Mouse (Mus musculus) embryonic facial prominence, embryonic 15.5 days (tissue): ENCODE results near the gene Kcnrg. TPM values are rescaled to one million over a fixed set of nuclear protein-coding genes. Genes with fewer than 3 reads are reported as not detected.
A peak's percentile ranks its signal among the peaks of the same experiment; 100 is the strongest.
"Not testable (repeated sequence)": the region's sequence is repeated elsewhere in the genome, so short reads cannot be mapped to it uniquely, and the experiment has no call there.

Experiments
- ATAC-seq: fragments of 200-750 bp; cut with Nextera tagmentation; 2 replicates; pipeline ENCODE4 v1.8.0; 2017; ENCODE audit warnings: low read depth, moderate TSS enrichment; ENCODE audit not compliant: insufficient number of reproducible peaks, low FRiP score, low TSS enrichment
- H3K27ac ChIP-seq: fragments of 300-500 bp; sonication (generic); replicated peaks from 2 replicates; pipeline ENCODE4 v1.5.1; 2015; ENCODE audit warnings: mild to moderate bottlenecking, inconsistent platforms
- H3K27me3 ChIP-seq: fragments of 300-500 bp; sonication (generic); 2 replicates; pipeline ENCODE4 v1.6.1; 2015; ENCODE audit warnings: inconsistent platforms
- H3K36me3 ChIP-seq: fragments of 300-500 bp; sonication (generic); 2 replicates; pipeline ENCODE4 v1.6.1; 2015; ENCODE audit warnings: mild to moderate bottlenecking, inconsistent platforms
- H3K4me1 ChIP-seq: fragments of 300-500 bp; sonication (generic); 2 replicates; pipeline ENCODE4 v1.6.1; 2015; ENCODE audit warnings: inconsistent platforms
- H3K4me2 ChIP-seq: fragments of 300-500 bp; sonication (generic); replicated peaks from 2 replicates; pipeline ENCODE4 v1.6.1; 2015; ENCODE audit warnings: mild to moderate bottlenecking, inconsistent platforms
- H3K4me3 ChIP-seq: fragments of 300-500 bp; sonication (generic); replicated peaks from 2 replicates; pipeline ENCODE4 v1.5.1; 2015; ENCODE audit warnings: mild to moderate bottlenecking, inconsistent platforms
- H3K9ac ChIP-seq: fragments of 300-500 bp; sonication (generic); 2 replicates; pipeline ENCODE4 v1.6.1; 2015; ENCODE audit warnings: inconsistent platforms
- H3K9me3 ChIP-seq: fragments of 300-500 bp; sonication (generic); replicated peaks from 2 replicates; pipeline ENCODE4 v1.6.1; 2016; ENCODE audit warnings: inconsistent platforms
- WGBS: fragments of 180-500 bp; shearing (Covaris S2); methylation state at CpG from one replicate; pipeline ENCODE4 v1.1.7; 2015; 5-methylcytosine and 5-hydroxymethylcytosine counted together
- polyA plus RNA-seq: library from polyadenylated mRNA; unstranded; fragments of >200 nt; fragmentation: Nextera tagmentation; extraction: Ambion mirVana; gene quantifications from 2 replicates; pipeline ENCODE4 v1.2.1, GENCODE M21; 2015

Gene Kcnrg
- polyA plus RNA-seq, 1 experiment from 2014 or later = 3.3 TPM

GRCm38 (mm10) chr14:61597968-61598367, 9.3 kb upstream of the Kcnrg start, which contains the start of gene Trim13:
Gene Trim13 (plus strand): TSS chr14:61598247.
- no peaks in the 10 kb centered on the region for H3K9me3 ChIP-seq
- H3K4me2 ChIP-seq = peak within 1 kb of the TSS; percentile 51
- H3K27ac ChIP-seq = no peak within 1 kb of the TSS
- no peaks in the 10 kb centered on the region for H3K36me3 ChIP-seq
- no peak for ATAC-seq
- H3K27me3 ChIP-seq = no peaks in the 10 kb centered on the region
- WGBS = 51% methylated on average over 5 of the region's 5 CpGs
- H3K4me1 ChIP-seq = peaks cover 8% of the 10 kb centered on the region
- H3K9ac ChIP-seq = no peak within 1 kb of the TSS
- peak within 1 kb of the TSS; percentile 78 for H3K4me3 ChIP-seq

DNA sequence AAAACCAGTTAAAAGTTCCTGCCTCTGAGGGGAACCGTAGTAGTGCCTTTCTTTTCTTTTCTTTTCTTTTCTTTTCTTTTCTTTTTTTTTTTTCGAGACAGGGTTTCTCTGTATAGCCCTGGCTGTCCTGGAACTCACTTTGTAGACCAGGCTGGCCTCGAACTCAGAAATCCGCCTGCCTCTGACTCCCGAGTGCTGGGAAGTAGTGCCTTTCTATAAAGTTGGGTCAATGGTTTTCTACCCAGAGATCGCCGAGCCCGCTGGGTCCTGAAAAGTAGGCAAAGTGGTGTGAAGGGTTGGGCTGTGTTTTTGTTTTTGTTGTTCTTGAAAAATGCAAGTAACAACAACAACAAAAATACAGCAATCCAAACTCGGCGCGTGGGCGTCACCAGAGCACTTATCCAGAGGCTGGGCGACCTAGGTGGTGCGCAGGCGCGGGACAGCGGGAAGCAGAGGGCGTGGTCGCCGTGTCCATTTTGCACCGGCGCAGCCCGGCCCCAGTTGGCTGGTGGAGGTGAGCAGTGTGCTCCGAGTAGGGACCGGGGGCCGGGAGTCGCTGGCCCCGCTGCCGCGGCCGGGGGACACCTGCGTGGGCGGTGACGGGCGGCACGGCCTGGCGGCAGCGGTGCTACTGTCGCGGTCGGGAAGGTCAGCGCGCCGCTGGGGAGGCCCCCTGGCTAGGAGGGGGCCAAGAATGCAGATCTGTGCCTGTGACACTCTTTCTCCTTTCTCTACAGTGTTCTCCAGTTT, 8.0 kb upstream of the Kcnrg start:
- H3K9me3 ChIP-seq = no peaks in the 10 kb centered on the region
- peak overlapping the region; percentile 84 for H3K9ac ChIP-seq
- ATAC-seq = peak; percentile 90
- H3K27me3 ChIP-seq = no peaks in the 10 kb centered on the region
- peak overlapping the region; percentile 51 for H3K4me2 ChIP-seq
- H3K27ac ChIP-seq = peak overlapping the region; percentile 85
- H3K4me3 ChIP-seq = peak overlapping the region; percentile 78
- WGBS = 5% methylated on average over 42 of the region's 44 CpGs
- H3K36me3 ChIP-seq = 0 out of 2 replicates have a peak, but pooled peaks cover 8% of the 10 kb centered on the region
- H3K4me1 ChIP-seq = peaks cover 8% of the 10 kb centered on the region

DNA sequence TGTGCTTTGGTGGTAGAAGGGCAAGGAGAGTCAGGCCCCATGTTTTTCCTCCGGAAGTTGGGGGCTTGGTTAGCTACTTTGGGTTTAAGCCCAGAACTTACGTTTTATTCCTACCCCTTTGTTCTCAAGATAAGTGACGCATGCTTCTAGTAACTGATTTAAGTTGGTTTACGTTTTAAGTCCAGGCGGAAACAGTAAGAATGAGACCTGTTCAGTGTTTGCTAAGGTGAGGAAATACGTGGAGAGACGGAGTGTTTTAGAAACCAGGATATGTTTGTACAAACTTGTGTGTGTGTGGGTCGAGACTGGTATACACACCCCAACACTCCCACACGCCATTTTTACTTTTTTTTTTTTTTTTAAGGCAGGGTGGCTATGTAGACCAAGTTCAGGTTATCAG, 5.9 kb upstream of the Kcnrg start:
- ATAC-seq = no peak
- H3K9ac ChIP-seq = no peak overlapping the region
- 76% methylated on average over 9 of the region's 9 CpGs for WGBS
- peaks cover 23% of the 10 kb centered on the region; the same call in 1 of the 2 replicates for H3K36me3 ChIP-seq
- H3K27me3 ChIP-seq = no peaks in the 10 kb centered on the region
- H3K4me2 ChIP-seq = no peak overlapping the region
- H3K4me3 ChIP-seq = no peak overlapping the region
- H3K9me3 ChIP-seq = no peaks in the 10 kb centered on the region
- H3K4me1 ChIP-seq = peaks cover 8% of the 10 kb centered on the region
- no peak overlapping the region for H3K27ac ChIP-seq

- no peaks in the 10 kb centered on the region for H3K27me3 ChIP-seq
- no peak overlapping the region for H3K27ac ChIP-seq
- H3K36me3 ChIP-seq = peaks cover 30% of the 10 kb centered on the region; the same call in 1 of the 2 replicates
- 74% methylated on average over 8 of the region's 8 CpGs for WGBS
- ATAC-seq = no peak
- H3K4me3 ChIP-seq = no peak overlapping the region
- peaks cover 8% of the 10 kb centered on the region for H3K4me1 ChIP-seq
- no peak overlapping the region for H3K4me2 ChIP-seq
- no peaks in the 10 kb centered on the region for H3K9me3 ChIP-seq
- no peak overlapping the region for H3K9ac ChIP-seq
Measured at GRCm38 (mm10) chr14:61603069-61603755, 4.0 kb upstream of the Kcnrg start.

- no peak for ATAC-seq
- H3K9me3 ChIP-seq = no peaks in the 10 kb centered on the region
- 81% methylated on average over 3 of the region's 3 CpGs for WGBS
Measured at GRCm38 (mm10) chr14:61604081-61604480, 3.2 kb upstream of the Kcnrg start.

DNA sequence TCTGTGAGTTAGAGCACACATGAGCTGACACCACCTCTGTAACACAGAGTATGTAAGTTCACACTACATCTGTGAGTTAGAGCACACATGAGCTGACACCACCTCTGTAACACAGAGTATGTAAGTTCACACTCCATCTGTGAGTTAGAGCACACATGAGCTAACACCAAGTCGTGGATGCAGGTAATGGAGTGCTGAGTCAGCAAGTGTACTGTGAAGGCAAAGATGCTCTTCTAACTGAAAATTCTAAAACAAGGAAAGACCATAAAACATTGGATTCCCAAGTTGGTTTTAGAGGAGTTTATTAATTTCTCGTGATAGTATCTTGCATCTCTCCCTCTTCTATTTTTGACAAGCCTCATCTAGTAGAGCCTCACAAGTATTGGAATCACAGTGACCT, 1.2 kb upstream of the Kcnrg start:
- peaks cover 30% of the 10 kb centered on the region; the same call in 1 of the 2 replicates for H3K36me3 ChIP-seq
- not testable (repeated sequence) for H3K27me3 ChIP-seq, H3K9me3 ChIP-seq, H3K27ac ChIP-seq, H3K4me3 ChIP-seq, H3K9ac ChIP-seq, H3K4me1 ChIP-seq, H3K4me2 ChIP-seq, ATAC-seq
- 93% methylated on average over 2 of the region's 2 CpGs for WGBS

More at GRCm38 (mm10) chr14:61604081-61604480, 3.2 kb upstream of the Kcnrg start:
- Histone ChIP-seq H3K4me3 (no peak overlapping the region), H3K27ac (no peak overlapping the region), H3K36me3 (peaks cover 30% of the 10 kb centered on the region; the same call in 1 of the 2 replicates), H3K4me2 (no peak overlapping the region), H3K27me3 (no peaks in the 10 kb centered on the region), H3K4me1 (peaks cover 8% of the 10 kb centered on the region), H3K9ac (no peak overlapping the region)

GRCm38 (mm10) chr14:61611766-61612165, 4.5 kb downstream of the Kcnrg start:
- no peaks in the 10 kb centered on the region for H3K27me3 ChIP-seq

GRCm38 (mm10) chr14:61613319-61613718, 6.1 kb downstream of the Kcnrg start:
- Histone ChIP-seq H3K9me3 (no peaks in the 10 kb centered on the region), H3K27ac (no peak overlapping the region), H3K36me3 (no peaks in the 10 kb centered on the region), H3K9ac (no peak overlapping the region), H3K27me3 (no peaks in the 10 kb centered on the region), H3K4me2 (no peak overlapping the region), H3K4me1 (no peaks in the 10 kb centered on the region), H3K4me3 (no peak overlapping the region)
- no peak for ATAC-seq
- WGBS = 93% methylated on average over 2 of the region's 2 CpGs

More at GRCm38 (mm10) chr14:61611766-61612165, 4.5 kb downstream of the Kcnrg start:
- no peaks in the 10 kb centered on the region for H3K4me1 ChIP-seq
- H3K4me2 ChIP-seq = no peak overlapping the region
- WGBS = 93% methylated on average over 5 of the region's 5 CpGs
- ATAC-seq = no peak
- H3K4me3 ChIP-seq = no peak overlapping the region
- H3K27ac ChIP-seq = no peak overlapping the region
- H3K9ac ChIP-seq = no peak overlapping the region
- H3K9me3 ChIP-seq = no peaks in the 10 kb centered on the region
- peaks cover 2% of the 10 kb centered on the region; the same call in 1 of the 2 replicates for H3K36me3 ChIP-seq

DNA sequence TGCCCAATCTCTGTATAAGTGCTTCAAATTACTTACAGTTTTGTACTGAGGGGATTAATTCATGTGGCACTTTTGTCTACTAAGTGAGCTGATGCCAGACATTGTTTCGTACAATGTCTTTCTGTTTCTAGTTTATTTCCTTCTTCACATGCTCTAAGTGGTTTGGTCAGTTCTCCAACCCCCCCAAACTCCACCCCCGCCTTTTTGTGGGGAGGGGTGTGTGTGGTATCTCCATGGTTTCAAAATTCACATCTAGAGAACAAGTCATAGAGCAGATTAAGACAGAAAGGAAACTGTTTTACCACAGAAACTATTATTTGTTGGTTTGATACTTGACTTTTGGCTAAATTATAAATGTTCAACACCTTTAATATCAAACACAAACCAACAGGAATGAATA, 13.1 kb downstream of the Kcnrg start:
- no peak overlapping the region for H3K27ac ChIP-seq
- H3K9me3 ChIP-seq = no peaks in the 10 kb centered on the region
- no peak overlapping the region for H3K4me2 ChIP-seq
- no peaks in the 10 kb centered on the region for H3K4me1 ChIP-seq
- H3K27me3 ChIP-seq = no peaks in the 10 kb centered on the region
- H3K4me3 ChIP-seq = no peak overlapping the region
- WGBS = 77% methylated on average over 2 of the region's 2 CpGs
- no peak overlapping the region for H3K9ac ChIP-seq
- H3K36me3 ChIP-seq = peaks cover 7% of the 10 kb centered on the region
- no peak for ATAC-seq

GRCm38 (mm10) chr14:61635969-61636368, 28.7 kb downstream of the Kcnrg start:
- no peak for ATAC-seq
- Histone ChIP-seq H3K9me3 (no peaks in the 10 kb centered on the region), H3K36me3 (peaks cover 6% of the 10 kb centered on the region; the same call in 1 of the 2 replicates), H3K27me3 (no peaks in the 10 kb centered on the region), H3K4me1 (no peaks in the 10 kb centered on the region), H3K4me2 (no peak overlapping the region), H3K27ac (no peak overlapping the region), H3K4me3 (no peak overlapping the region), H3K9ac (no peak overlapping the region)

DNA sequence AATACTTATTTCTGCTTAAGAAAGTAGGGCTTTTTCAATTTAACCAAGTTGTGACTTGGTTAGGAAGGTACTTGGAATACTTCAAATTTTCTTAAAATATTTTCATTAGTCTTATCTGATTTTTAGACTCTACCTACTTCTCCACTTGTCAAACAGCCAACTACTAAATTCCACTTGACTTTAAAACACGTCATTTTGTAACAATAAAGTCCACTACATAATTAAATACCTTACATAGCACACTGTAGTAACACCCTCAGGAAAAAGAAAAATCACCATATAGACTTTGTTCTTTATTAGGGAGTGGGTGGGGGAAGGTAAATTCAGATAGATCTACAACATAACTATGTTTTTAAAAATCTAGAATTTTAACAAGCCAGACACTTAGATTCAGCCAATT, 35.4 kb downstream of the Kcnrg start:
- Histone ChIP-seq H3K36me3 (no peaks in the 10 kb centered on the region), H3K4me2 (no peak overlapping the region), H3K9ac (no peak overlapping the region), H3K9me3 (no peaks in the 10 kb centered on the region), H3K4me3 (no peak overlapping the region), H3K27ac (no peak overlapping the region), H3K4me1 (no peaks in the 10 kb centered on the region), H3K27me3 (no peaks in the 10 kb centered on the region)
- 53% methylated on average over 1 of the region's 1 CpGs for WGBS
- no peak for ATAC-seq
